Mouse (Mus musculus) limb, embryonic 10.5 days (tissue): ENCODE results near the gene Prex1. TPM values are rescaled to one million over a fixed set of nuclear protein-coding genes. Genes with fewer than 3 reads are reported as not detected.

Source experiments
- DNase-seq: peaks from one replicate; pipeline ENCODE4 v3.0.0-alpha.2; 2017; ENCODE audit warnings: low spot score
- H3K27ac ChIP-seq: fragments of 300-500 bp; sonication (generic); 2 replicates; pipeline ENCODE4 v1.5.1; 2016; ENCODE audit warnings: mild to moderate bottlenecking
- H3K27me3 ChIP-seq: fragments of 300-500 bp; sonication (generic); 2 replicates; pipeline ENCODE4 v1.6.1; 2016; ENCODE audit warnings: low read depth, mild to moderate bottlenecking; ENCODE audit not compliant: poor library complexity, severe bottlenecking
- H3K36me3 ChIP-seq: fragments of 300-500 bp; sonication (generic); 2 replicates; pipeline ENCODE4 v1.6.1; 2016; ENCODE audit warnings: mild to moderate bottlenecking, moderate library complexity
- H3K4me1 ChIP-seq: fragments of 300-500 bp; sonication (generic); 2 replicates; pipeline ENCODE4 v1.6.1; 2016
- H3K4me3 ChIP-seq: fragments of 300-500 bp; sonication (generic); 2 replicates; pipeline ENCODE4 v1.5.1; 2016; ENCODE audit warnings: mild to moderate bottlenecking, moderate library complexity
- H3K9me3 ChIP-seq: fragments of 300-500 bp; sonication (generic); replicated peaks from 2 replicates; pipeline ENCODE4 v1.6.1; 2016; ENCODE audit warnings: mild to moderate bottlenecking
- WGBS: fragments of 180-500 bp; shearing (Covaris S2); methylation state at CpG from one replicate; pipeline ENCODE4 v1.1.7; 2016; 5-methylcytosine and 5-hydroxymethylcytosine counted together
- polyA plus RNA-seq: library from polyadenylated mRNA; unstranded; fragments of >200 nt; fragmentation: Nextera tagmentation; extraction: Ambion mirVana; gene quantifications from 2 replicates; pipeline ENCODE4 v1.2.1, GENCODE M21; 2016

Gene Prex1
- polyA plus RNA-seq, 1 experiment from 2014 or later = 26.2 TPM

GRCm38 (mm10) chr2:166719301-166719929 is 5.8 kb upstream of the Prex1 start:
- peaks cover 10% of the 10 kb centered on the region for H3K4me1 ChIP-seq
- no peak for DNase-seq
- H3K36me3 ChIP-seq = no peaks in the 10 kb centered on the region
- 77% methylated on average over 1 of the region's 1 CpGs for WGBS
- peaks cover 3% of the 10 kb centered on the region; the same call in 1 of the 2 replicates for H3K27me3 ChIP-seq
- H3K27ac ChIP-seq = no peak overlapping the region
- no peaks in the 10 kb centered on the region for H3K9me3 ChIP-seq
- no peak overlapping the region for H3K4me3 ChIP-seq

GRCm38 (mm10) chr2:166716067-166716466 is 2.4 kb upstream of the Prex1 start:
- Histone ChIP-seq H3K4me3 (no peak overlapping the region), H3K27ac (no peak overlapping the region), H3K27me3 (no peaks in the 10 kb centered on the region; the same call in 1 of the 2 replicates), H3K36me3 (no peaks in the 10 kb centered on the region), H3K4me1 (peaks cover 39% of the 10 kb centered on the region), H3K9me3 (no peaks in the 10 kb centered on the region)
- DNase-seq = no peak
- 81% methylated on average over 7 of the region's 7 CpGs for WGBS

- no peaks in the 10 kb centered on the region for H3K9me3 ChIP-seq
- H3K4me3 ChIP-seq = peak overlapping the region; percentile 79
- 0 out of 2 replicates have a peak, but pooled peaks cover 2% of the 10 kb centered on the region for H3K36me3 ChIP-seq
- no peaks in the 10 kb centered on the region; the same call in 1 of the 2 replicates for H3K27me3 ChIP-seq
- DNase-seq = no peak
- 12% methylated on average over 11 of the region's 11 CpGs for WGBS
- H3K4me1 ChIP-seq = peaks cover 46% of the 10 kb centered on the region
- peak overlapping the region; percentile 88 for H3K27ac ChIP-seq
Observed at GRCm38 (mm10) chr2:166714427-166714699, 731 bp upstream of the Prex1 start.

- DNase-seq = peak; percentile 76
- peaks cover 55% of the 10 kb centered on the region for H3K4me1 ChIP-seq
- peak overlapping the region; percentile 88 for H3K27ac ChIP-seq
- no peaks in the 10 kb centered on the region for H3K9me3 ChIP-seq
- under 1% methylated on average over 64 of the region's 64 CpGs for WGBS
- H3K27me3 ChIP-seq = no peaks in the 10 kb centered on the region; the same call in 1 of the 2 replicates
- H3K4me3 ChIP-seq = peak overlapping the region; percentile 79
- H3K36me3 ChIP-seq = 0 out of 2 replicates have a peak, but pooled peaks cover 5% of the 10 kb centered on the region
Observed at GRCm38 (mm10) chr2:166712801-166713689, 587 bp downstream of the Prex1 start.

DNA sequence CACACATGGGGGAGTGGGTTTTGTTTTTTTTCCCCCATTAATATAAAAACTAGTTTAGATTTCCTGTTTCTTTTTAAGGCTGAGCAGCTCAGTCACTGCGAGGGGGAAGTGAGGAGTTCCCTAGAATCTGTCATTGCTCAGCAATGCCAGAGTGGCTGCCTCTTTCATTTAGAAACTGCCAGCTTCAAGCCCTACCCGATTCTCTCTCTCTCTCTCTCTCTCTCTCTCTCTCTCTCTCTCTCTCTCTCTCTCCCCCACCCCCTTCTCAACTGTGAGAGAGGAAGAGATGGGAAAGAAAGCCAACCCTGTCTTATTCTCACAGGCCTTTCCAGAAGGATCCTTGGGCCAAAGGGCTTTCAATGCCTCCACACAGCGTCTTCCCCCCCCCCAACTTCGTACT is 1.3 kb downstream of the Prex1 start:
- 0 out of 2 replicates have a peak, but pooled peaks cover 5% of the 10 kb centered on the region for H3K36me3 ChIP-seq
- peak overlapping the region; percentile 79 for H3K4me3 ChIP-seq
- peak overlapping the region; percentile 88 for H3K27ac ChIP-seq
- DNase-seq = no peak
- no peaks in the 10 kb centered on the region for H3K9me3 ChIP-seq
- no peaks in the 10 kb centered on the region; the same call in 1 of the 2 replicates for H3K27me3 ChIP-seq
- 2% methylated on average over 4 of the region's 4 CpGs for WGBS
- H3K4me1 ChIP-seq = peaks cover 60% of the 10 kb centered on the region

DNA sequence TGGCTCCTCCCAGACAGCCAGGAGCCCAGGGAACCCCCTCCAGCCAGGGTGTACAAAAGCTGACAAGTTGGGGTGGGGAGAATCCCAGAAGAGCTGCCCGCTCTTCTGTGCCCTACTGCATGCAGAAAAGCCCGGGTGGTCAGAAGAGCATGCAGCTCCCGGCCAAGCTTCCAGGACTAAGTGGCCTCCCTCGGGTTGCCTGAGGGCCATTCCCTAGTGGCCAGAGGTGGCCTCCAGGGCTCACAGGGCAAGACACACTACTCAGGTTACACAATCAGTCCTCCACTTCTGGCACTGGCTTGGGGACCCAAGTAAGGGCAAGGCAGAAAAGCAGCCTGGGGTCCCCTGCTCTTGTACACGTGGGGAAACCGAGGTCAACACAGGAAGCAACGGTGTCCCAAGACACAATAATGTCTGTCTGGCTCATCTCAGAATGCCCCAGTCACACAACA is 1.9 kb downstream of the Prex1 start:
- WGBS = 20% methylated on average over 7 of the region's 7 CpGs
- peak; percentile 53 for DNase-seq
- H3K36me3 ChIP-seq = 0 out of 2 replicates have a peak, but pooled peaks cover 5% of the 10 kb centered on the region
- H3K27me3 ChIP-seq = no peaks in the 10 kb centered on the region; the same call in 1 of the 2 replicates
- peak overlapping the region; percentile 5; the same call in 1 of the 2 replicates for H3K27ac ChIP-seq
- H3K4me1 ChIP-seq = peaks cover 60% of the 10 kb centered on the region
- H3K4me3 ChIP-seq = peak overlapping the region; percentile 79
- H3K9me3 ChIP-seq = no peaks in the 10 kb centered on the region

DNA sequence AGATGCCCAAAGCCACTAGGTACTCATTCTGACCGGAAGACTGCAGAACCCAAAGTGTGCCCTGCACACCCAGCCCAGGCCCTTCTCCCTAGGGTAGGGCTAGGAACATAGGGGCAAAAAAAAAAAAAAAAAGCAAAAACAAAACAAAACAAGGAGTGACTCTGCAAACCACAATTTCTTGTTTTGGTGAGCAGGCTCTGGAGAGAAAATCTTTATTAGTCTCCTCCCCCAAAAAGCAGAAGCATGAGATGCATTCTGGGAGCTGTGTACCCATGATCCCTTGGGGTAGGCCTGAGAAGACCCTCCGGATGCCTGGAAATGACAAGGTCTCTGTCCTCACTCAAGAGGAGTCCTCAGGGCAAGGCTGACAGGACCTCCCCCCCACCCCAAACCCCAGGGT is 3.7 kb downstream of the Prex1 start:
- no peak for DNase-seq

DNA sequence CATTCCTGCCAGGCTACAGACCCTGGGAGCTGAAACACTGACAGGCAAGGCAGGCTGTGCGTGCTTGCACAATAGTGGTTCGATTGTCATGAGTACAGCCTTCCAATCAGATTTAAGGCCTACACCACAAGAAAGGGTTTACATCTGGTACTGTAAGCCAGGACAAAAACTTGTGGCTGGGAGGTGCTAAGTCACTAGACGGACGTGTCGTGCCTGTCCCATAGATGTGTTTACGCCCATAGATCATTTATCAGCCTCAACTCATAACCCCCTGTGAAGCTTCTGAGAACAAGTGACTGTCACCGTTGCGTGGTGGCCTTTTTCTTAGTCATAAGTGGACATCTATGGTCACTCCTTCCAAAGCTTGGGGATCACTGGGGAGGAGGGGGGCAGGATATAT is 5.3 kb downstream of the Prex1 start:
- no peak for DNase-seq
- WGBS = 86% methylated on average over 8 of the region's 8 CpGs
- H3K9me3 ChIP-seq = no peaks in the 10 kb centered on the region
- H3K4me3 ChIP-seq = no peak overlapping the region
- peaks cover 64% of the 10 kb centered on the region for H3K4me1 ChIP-seq
- no peaks in the 10 kb centered on the region for H3K27me3 ChIP-seq
- H3K27ac ChIP-seq = no peak overlapping the region
- peaks cover 19% of the 10 kb centered on the region for H3K36me3 ChIP-seq

More for the DNA sequence above, 3.7 kb downstream of the Prex1 start:
- H3K4me1 ChIP-seq = peaks cover 63% of the 10 kb centered on the region
- no peaks in the 10 kb centered on the region; the same call in 1 of the 2 replicates for H3K27me3 ChIP-seq
- no peaks in the 10 kb centered on the region for H3K9me3 ChIP-seq
- no peak overlapping the region for H3K4me3 ChIP-seq
- 93% methylated on average over 2 of the region's 2 CpGs for WGBS
- no peak overlapping the region for H3K27ac ChIP-seq
- H3K36me3 ChIP-seq = peaks cover 13% of the 10 kb centered on the region

DNA sequence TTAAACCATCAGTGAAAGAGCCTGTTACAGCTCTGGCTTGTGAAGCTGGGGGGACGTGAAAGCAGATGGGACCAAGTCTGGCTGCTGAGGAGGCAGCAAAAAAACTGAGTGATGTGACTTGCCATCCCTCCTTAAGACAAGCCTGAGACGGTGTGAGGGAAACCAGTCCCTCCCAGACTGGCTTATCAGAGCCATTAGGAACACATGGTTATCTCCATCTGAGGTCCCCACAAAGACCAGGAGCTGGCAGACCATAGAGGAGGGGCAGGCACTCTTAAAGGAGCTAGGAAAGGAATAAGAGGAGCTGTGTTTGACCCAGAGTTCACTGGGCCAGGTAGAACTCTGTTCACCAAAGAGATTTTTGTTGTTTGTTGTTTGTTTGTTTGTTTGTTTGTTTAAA is 7.1 kb downstream of the Prex1 start:
- peaks cover 54% of the 10 kb centered on the region for H3K4me1 ChIP-seq
- no peak overlapping the region for H3K4me3 ChIP-seq
- H3K36me3 ChIP-seq = peaks cover 29% of the 10 kb centered on the region
- no peaks in the 10 kb centered on the region; the same call in 1 of the 2 replicates for H3K27me3 ChIP-seq
- H3K27ac ChIP-seq = no peak overlapping the region
- no peak for DNase-seq
- WGBS = 27% methylated on average over 2 of the region's 2 CpGs
- no peaks in the 10 kb centered on the region for H3K9me3 ChIP-seq

DNA sequence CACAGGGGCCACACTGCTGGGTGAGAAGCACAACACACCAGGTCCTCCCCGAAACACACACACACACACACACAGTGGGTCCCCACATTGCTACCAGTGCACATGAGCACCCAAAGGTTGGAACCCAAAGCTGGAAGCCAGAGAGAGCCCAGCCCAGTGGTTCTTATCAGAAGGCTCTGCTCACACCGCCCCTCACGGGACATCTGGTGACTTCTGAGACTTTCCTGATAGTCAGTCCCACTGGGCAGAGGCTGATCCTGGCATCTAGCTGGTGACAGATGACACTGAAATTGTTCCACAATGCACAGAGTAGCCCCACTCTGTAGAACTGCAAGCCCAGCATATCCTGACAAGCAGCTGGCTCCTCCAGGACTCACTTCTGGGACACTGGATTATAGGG is 10.1 kb downstream of the Prex1 start:
- DNase-seq = no peak
- no peaks in the 10 kb centered on the region for H3K9me3 ChIP-seq
- peaks cover 56% of the 10 kb centered on the region for H3K4me1 ChIP-seq
- no peak overlapping the region for H3K4me3 ChIP-seq
- peaks cover 24% of the 10 kb centered on the region for H3K36me3 ChIP-seq
- H3K27me3 ChIP-seq = no peaks in the 10 kb centered on the region; the same call in 1 of the 2 replicates
- H3K27ac ChIP-seq = 0 out of 2 replicates have a peak overlapping the region, but pooled peaks have one; percentile 15
- 74% methylated on average over 3 of the region's 3 CpGs for WGBS

DNA sequence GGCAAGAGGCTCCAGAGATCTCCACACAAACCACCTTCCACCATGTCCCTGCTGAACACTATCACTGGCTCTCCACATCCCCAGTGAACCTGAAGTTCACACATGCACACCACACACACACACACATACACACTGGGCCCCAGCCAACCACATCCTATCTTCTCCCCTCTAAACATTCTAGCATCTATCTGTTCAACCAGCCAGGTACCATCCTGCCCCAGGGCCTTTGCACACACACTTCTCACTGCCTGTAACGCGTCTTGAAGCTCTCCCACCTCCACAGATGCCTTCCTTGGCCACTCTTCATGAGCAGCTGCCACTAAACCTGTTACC is 11.6 kb downstream of the Prex1 start:
- H3K27ac ChIP-seq = no peak overlapping the region
- H3K4me1 ChIP-seq = peaks cover 50% of the 10 kb centered on the region
- 95% methylated on average over 2 of the region's 2 CpGs for WGBS
- H3K27me3 ChIP-seq = no peaks in the 10 kb centered on the region; the same call in 1 of the 2 replicates
- no peak overlapping the region for H3K4me3 ChIP-seq
- DNase-seq = no peak
- H3K9me3 ChIP-seq = no peaks in the 10 kb centered on the region
- H3K36me3 ChIP-seq = peaks cover 24% of the 10 kb centered on the region

GRCm38 (mm10) chr2:166701248-166702112 is 12.2 kb downstream of the Prex1 start:
- Histone ChIP-seq H3K4me1 (peaks cover 48% of the 10 kb centered on the region), H3K27me3 (no peaks in the 10 kb centered on the region; the same call in 1 of the 2 replicates), H3K9me3 (no peaks in the 10 kb centered on the region), H3K36me3 (peaks cover 24% of the 10 kb centered on the region), H3K4me3 (no peak overlapping the region), H3K27ac (no peak overlapping the region)
- WGBS = 42% methylated on average over 23 of the region's 23 CpGs
- DNase-seq = no peak
